In genomic region chr10:111619627-111620270, GRCm38 (mm10) we compare ENCODE assay signal across 14 mouse cellular contexts.
A peak's percentile ranks its signal among the peaks of the same experiment; 100 is the strongest.
DNase-seq lines count a peak whose midpoint lies in the region.
"Had no signal": no experiment of that assay in that cellular context is flagged by ENCODE, and none has a peak within 500 bp of the region (broad histone marks: within the 10 kb centered on the region; RNA-seq: fewer than 3 reads in every experiment).

No protein-coding gene starts in this region.

- intact Hi-C loops in left cerebral cortex, postnatal 36 days (cut with DNase I): no loop called here

- peak; percentile 48 to 85 for DNase-seq in adrenal gland, adult (ENCODE audit: inconsistent age in 2 of 2, low spot score in 1 of 2)
- DNase-seq in adrenal gland, adult 8-10 months: no peak
- peak; percentile 19 to 56 for DNase-seq in lung, adult 18-20 months
- DNase-seq in lung, postnatal 4 days: no peak
- DNase-seq in adipocyte (ENCODE audit: low spot score): peak; percentile 34
- peak; percentile 33 for DNase-seq in skeletal muscle tissue, adult 2 months (ENCODE audit: low read depth, low spot score)
- no peak for DNase-seq in left cerebral cortex, postnatal 36 days (ENCODE audit: low spot score in 2 of 2)
- DNase-seq in embryo, embryonic 10 days (ENCODE audit: low spot score): no peak
- DNase-seq: cerebellum, adult 11 months; heart, postnatal 36 days; kidney, adult 2 months; kidney, postnatal 4 days; right cerebral cortex, adult 18-20 months; thymus, postnatal 36 days had no signal

Comparison
In these comparisons a context has a peak if more than half of its experiments do, and no peak if none do; other contexts are left out.
1. DNase-seq: peak in adrenal gland, adult (2 of 2), lung, adult 18-20 months (2 of 2), adipocyte (single experiment) and skeletal muscle tissue, adult 2 months (single experiment); none in adrenal gland, adult 8-10 months (single experiment), lung, postnatal 4 days (0 of 2), left cerebral cortex, postnatal 36 days (0 of 2) and embryo, embryonic 10 days (single experiment).